Mouse (Mus musculus): Measurements from ENCODE around the gene Bmp6.

The Bmp6 gene

GRCm38 (mm10) chr13:38511979-38512378 is 167.1 kb downstream of the Bmp6 start:
- DNase-seq (ENCODE audit: low read depth, low spot score): no peak

- DNase-seq (ENCODE audit: low read depth, low spot score): no peak
Measured at GRCm38 (mm10) chr13:38513921-38514320, 169.0 kb downstream of the Bmp6 start.

GRCm38 (mm10) chr13:38515431-38515830 is 170.5 kb downstream of the Bmp6 start:
- no peak for DNase-seq (ENCODE audit: low read depth, low spot score)

GRCm38 (mm10) chr13:38515845-38516244 is 170.9 kb downstream of the Bmp6 start:
- DNase-seq (ENCODE audit: low read depth, low spot score): no peak

- no peak for DNase-seq (ENCODE audit: low read depth, low spot score)
Measured at GRCm38 (mm10) chr13:38516582-38516981, 171.7 kb downstream of the Bmp6 start.

- DNase-seq (ENCODE audit: low read depth, low spot score): no peak
Measured at GRCm38 (mm10) chr13:38520299-38520698, 175.4 kb downstream of the Bmp6 start.

GRCm38 (mm10) chr13:38522056-38522654 is 177.2 kb downstream of the Bmp6 start:
- DNase-seq (ENCODE audit: low read depth, low spot score): no peak

GRCm38 (mm10) chr13:38523231-38523630 is 178.3 kb downstream of the Bmp6 start:
- DNase-seq (ENCODE audit: low read depth, low spot score): no peak

GRCm38 (mm10) chr13:38525261-38525660 is 180.4 kb downstream of the Bmp6 start:
- no peak for DNase-seq (ENCODE audit: low read depth, low spot score)

- no peak for DNase-seq (ENCODE audit: low read depth, low spot score)
Measured at GRCm38 (mm10) chr13:38526116-38526515, 181.2 kb downstream of the Bmp6 start.

GRCm38 (mm10) chr13:38527041-38527796 is 182.3 kb downstream of the Bmp6 start:
- DNase-seq (ENCODE audit: low read depth, low spot score): no peak

- no peak for DNase-seq (ENCODE audit: low read depth, low spot score)
Measured at GRCm38 (mm10) chr13:38527797-38528650, 183.1 kb downstream of the Bmp6 start.

- DNase-seq (ENCODE audit: low read depth, low spot score): no peak
Measured at GRCm38 (mm10) chr13:38528687-38529294, 183.9 kb downstream of the Bmp6 start, which contains the start of gene Txndc5. Gene Txndc5 (minus strand): TSS chr13:38528824.

- DNase-seq (ENCODE audit: low read depth, low spot score): no peak
Measured at GRCm38 (mm10) chr13:38529576-38529975, 184.7 kb downstream of the Bmp6 start.

GRCm38 (mm10) chr13:38531498-38531897 is 186.6 kb downstream of the Bmp6 start:
- no peak for DNase-seq (ENCODE audit: low read depth, low spot score)

GRCm38 (mm10) chr13:38533461-38533860 is 188.6 kb downstream of the Bmp6 start:
- DNase-seq (ENCODE audit: low read depth, low spot score): no peak

- DNase-seq (ENCODE audit: low read depth, low spot score): no peak
Measured at GRCm38 (mm10) chr13:38534016-38534415, 189.1 kb downstream of the Bmp6 start.

- no peak for DNase-seq (ENCODE audit: low read depth, low spot score)
Measured at GRCm38 (mm10) chr13:38534731-38535130, 189.8 kb downstream of the Bmp6 start.

- no peak for DNase-seq (ENCODE audit: low read depth, low spot score)
Measured at GRCm38 (mm10) chr13:38537521-38537920, 192.6 kb downstream of the Bmp6 start.

GRCm38 (mm10) chr13:38539192-38539900 is 194.4 kb downstream of the Bmp6 start:
- DNase-seq (ENCODE audit: low read depth, low spot score): no peak

- DNase-seq (ENCODE audit: low read depth, low spot score): no peak
Measured at GRCm38 (mm10) chr13:38543455-38544125, 198.7 kb downstream of the Bmp6 start.
